Comparison of ENCODE assay signal across 30 mouse cellular contexts in the genomic region with DNA sequence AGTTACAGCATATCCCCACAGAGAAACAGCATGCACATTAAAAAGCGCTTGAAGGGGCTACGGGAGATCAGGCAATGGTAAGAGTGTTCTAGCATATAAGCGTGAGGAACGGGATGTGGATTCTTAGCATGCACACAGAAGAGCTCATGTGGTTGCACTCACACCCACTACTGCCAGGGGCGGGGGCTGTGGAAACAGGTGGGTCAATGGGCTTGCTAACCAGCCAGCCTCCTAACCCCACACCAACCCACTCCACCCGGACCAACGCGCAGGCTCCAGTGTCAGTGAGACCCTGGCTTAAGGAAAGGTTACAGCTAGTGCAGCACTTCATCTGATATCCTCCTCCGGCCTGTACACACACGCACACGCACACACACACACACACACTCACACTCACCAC.
"Had no signal": no experiment of that assay in that cellular context is flagged by ENCODE, and none has a peak within 500 bp of the region (broad histone marks: within the 10 kb centered on the region; RNA-seq: fewer than 3 reads in every experiment).

No protein-coding gene starts in this region.

- H3K9ac ChIP-seq: limb, embryonic 12.5 days; limb, embryonic 13.5 days; limb, embryonic 15.5 days; liver, embryonic 12.5 days; liver, embryonic 13.5 days; liver, embryonic 14.5 days; liver, embryonic 15.5 days; liver, postnatal 0 days; lung, embryonic 14.5 days; lung, embryonic 15.5 days; midbrain, embryonic 12.5 days; midbrain, embryonic 13.5 days; midbrain, embryonic 15.5 days; neural tube, embryonic 12.5 days had no signal

- H3K4me2 ChIP-seq: limb, embryonic 12.5 days; limb, embryonic 13.5 days; limb, embryonic 15.5 days; liver, embryonic 11.5 days; liver, embryonic 12.5 days; liver, embryonic 13.5 days; liver, embryonic 15.5 days; lung, embryonic 14.5 days; lung, embryonic 15.5 days; midbrain, embryonic 12.5 days; midbrain, embryonic 13.5 days; midbrain, embryonic 15.5 days; neural tube, embryonic 12.5 days had no signal

- DNase-seq: left cerebral cortex, postnatal 4 days; liver; liver, embryonic 13.5 days; liver, postnatal 0 days; lung, adult 18-20 months; lung, adult 2 months; lung, embryonic 14.5 days; lung, postnatal 10 days; lung, postnatal 14 days; lung, postnatal 36 days; lung, postnatal 4 days; midbrain, embryonic 14.5 days had no signal

- H3K27ac ChIP-seq: limb, embryonic 10.5 days; limb, embryonic 12.5 days; limb, embryonic 13.5 days; limb, embryonic 15.5 days; liver, embryonic 12.5 days; liver, embryonic 13.5 days; liver, embryonic 14.5 days; liver, embryonic 15.5 days; lung, embryonic 15.5 days; macrophage; midbrain, embryonic 10.5 days; midbrain, embryonic 12.5 days; midbrain, embryonic 13.5 days; midbrain, embryonic 15.5 days; neural tube, embryonic 12.5 days had no signal

- H3K4me3 ChIP-seq: limb, embryonic 10.5 days; limb, embryonic 12.5 days; limb, embryonic 13.5 days; limb, embryonic 15.5 days; liver, embryonic 12.5 days; liver, embryonic 13.5 days; liver, embryonic 15.5 days; lung, embryonic 15.5 days; megakaryocyte, embryonic 14.5 days; midbrain, embryonic 10.5 days; midbrain, embryonic 12.5 days; midbrain, embryonic 13.5 days; midbrain, embryonic 15.5 days; myocyte; neural tube, embryonic 12.5 days had no signal

- H3K4me1 ChIP-seq: limb, embryonic 10.5 days; limb, embryonic 12.5 days; limb, embryonic 13.5 days; limb, embryonic 15.5 days; liver, embryonic 13.5 days; liver, embryonic 15.5 days; lung, embryonic 15.5 days; megakaryocyte, embryonic 14.5 days; midbrain, embryonic 10.5 days; midbrain, embryonic 12.5 days; midbrain, embryonic 13.5 days; midbrain, embryonic 15.5 days; neural tube, embryonic 12.5 days had no signal

- ATAC-seq: liver, embryonic 12.5 days; liver, postnatal 0 days; lung, postnatal 0 days; midbrain, embryonic 13.5 days; midbrain, embryonic 15.5 days had no signal

- H3K9me3 ChIP-seq: limb, embryonic 10.5 days; limb, embryonic 12.5 days; limb, embryonic 13.5 days; limb, embryonic 15.5 days; liver, embryonic 12.5 days; liver, embryonic 13.5 days; liver, embryonic 15.5 days; lung, embryonic 15.5 days; megakaryocyte, embryonic 14.5 days; midbrain, embryonic 10.5 days; midbrain, embryonic 12.5 days; midbrain, embryonic 13.5 days; midbrain, embryonic 15.5 days; neural tube, embryonic 12.5 days had no signal

- H3K27me3 ChIP-seq: limb, embryonic 12.5 days; limb, embryonic 13.5 days; limb, embryonic 15.5 days; liver, embryonic 12.5 days; liver, embryonic 13.5 days; liver, embryonic 15.5 days; lung, embryonic 15.5 days; megakaryocyte, embryonic 14.5 days; midbrain, embryonic 12.5 days; midbrain, embryonic 13.5 days; midbrain, embryonic 15.5 days; neural tube, embryonic 12.5 days had no signal
